8 mouse cellular contexts compared by ENCODE assay signal in genomic region chr7:45277136-45277760, GRCm38 (mm10). TPM values are rescaled to one million over a fixed set of nuclear protein-coding genes. Genes with fewer than 3 reads are reported as not detected.
DNase-seq lines count a peak whose midpoint lies in the region; ATAC-seq and TF ChIP-seq lines count a peak whose summit lies in the region.

TSS of gene Slc6a21 (plus strand) at chr7:45277513.

- ATAC-seq in embryonic facial prominence, embryonic 14.5 days (ENCODE audit: low read depth): 0 out of 2 replicates have a peak, but pooled peaks have one; percentile 22
- no peak for ATAC-seq in kidney, embryonic 14.5 days (ENCODE audit: low FRiP score, low TSS enrichment)
- ATAC-seq in liver, embryonic 11.5 days (replicated peaks; ENCODE audit: low FRiP score): 0 out of 2 replicates have a peak, but pooled peaks have one; percentile 18

- no peak for TF ChIP-seq POLR2A in myocyte (IDR thresholded peaks at IDR 0.05; ENCODE audit: insufficient read length, low read depth)

- DNase-seq in A20 (ENCODE audit: low read depth, low spot score): peak; percentile 81
- peak; percentile 81 for DNase-seq in adrenal gland, postnatal 25 days
- no peak for DNase-seq in embryonic facial prominence, embryonic 14.5 days (ENCODE audit: low spot score)
- no peak for DNase-seq in heart, embryonic 10.5 days (ENCODE audit: low spot score)
- peak; percentile 74 for DNase-seq in liver, embryonic 11.5 days (ENCODE audit: low spot score)
- DNase-seq in splenic B cell, adult 2 months (ENCODE audit: low read depth, low spot score): peak; percentile 87

- no peak within 1 kb of the TSS for H3ac ChIP-seq in myocyte (ENCODE audit: control insufficient read depth, insufficient read length)

- H3K36me3 ChIP-seq in embryonic facial prominence, embryonic 14.5 days (ENCODE audit: control insufficient read depth, insufficient read depth, low read length): no peaks in the 10 kb centered on the region
- H3K36me3 ChIP-seq in heart, embryonic 10.5 days: no peaks in the 10 kb centered on the region
- H3K36me3 ChIP-seq in kidney, embryonic 14.5 days (ENCODE audit: control insufficient read depth, insufficient read depth, low read length): no peaks in the 10 kb centered on the region
- H3K36me3 ChIP-seq in liver, embryonic 11.5 days (ENCODE audit: control insufficient read depth, insufficient read depth, low read length): no peaks in the 10 kb centered on the region
- H3K36me3 ChIP-seq in myocyte (ENCODE audit: control insufficient read depth, insufficient read depth): no peaks in the 10 kb centered on the region
- no peaks in the 10 kb centered on the region for H3K36me3 ChIP-seq in splenic B cell, adult 2 months (ENCODE audit: control insufficient read depth, insufficient read depth, low read length, poor library complexity, severe bottlenecking)

- H3K4me1 ChIP-seq in embryonic facial prominence, embryonic 14.5 days (ENCODE audit: control insufficient read depth, insufficient read depth, low read length): no peaks in the 10 kb centered on the region
- H3K4me1 ChIP-seq in heart, embryonic 10.5 days: peaks cover 12% of the 10 kb centered on the region
- 0 out of 2 replicates have a peak, but pooled peaks cover 3% of the 10 kb centered on the region for H3K4me1 ChIP-seq in kidney, embryonic 14.5 days (ENCODE audit: control insufficient read depth, insufficient read depth, low read length)
- H3K4me1 ChIP-seq in liver, embryonic 11.5 days (replicated peaks; ENCODE audit: control insufficient read depth, insufficient read depth, low read length): no peaks in the 10 kb centered on the region

- no peak within 1 kb of the TSS for H3K27ac ChIP-seq in embryonic facial prominence, embryonic 14.5 days (replicated peaks; ENCODE audit: low read depth, low read length)
- peak within 1 kb of the TSS; percentile 74 for H3K27ac ChIP-seq in heart, embryonic 10.5 days
- no peak within 1 kb of the TSS for H3K27ac ChIP-seq in kidney, embryonic 14.5 days (ENCODE audit: low read depth, low read length)
- no peak within 1 kb of the TSS for H3K27ac ChIP-seq in liver, embryonic 11.5 days (ENCODE audit: low read depth, low read length)

- no peaks in the 10 kb centered on the region for H3K79me2 ChIP-seq in myocyte (ENCODE audit: control insufficient read depth, insufficient read depth)

- WGBS in embryonic facial prominence, embryonic 14.5 days: 7% methylated on average over 43 of the region's 44 CpGs
- WGBS in heart, embryonic 10.5 days: 5% methylated on average over 44 of the region's 44 CpGs
- whole genome bisulfite sequencing in kidney, embryonic 14.5 days: 6% methylated on average over 44 of the region's 44 CpGs
- WGBS in liver, embryonic 11.5 days: 7% methylated on average over 44 of the region's 44 CpGs

- H3K9ac ChIP-seq in embryonic facial prominence, embryonic 14.5 days (ENCODE audit: low read depth, low read length): peak within 1 kb of the TSS; percentile 49
- peak within 1 kb of the TSS; percentile 50; the same call in 1 of the 2 replicates for H3K9ac ChIP-seq in kidney, embryonic 14.5 days (ENCODE audit: low read depth, low read length)
- H3K9ac ChIP-seq in liver, embryonic 11.5 days (ENCODE audit: low read depth, low read length): 0 out of 2 replicates have a peak within 1 kb of the TSS, but pooled peaks have one; percentile 34

- H3K27me3 ChIP-seq in embryonic facial prominence, embryonic 14.5 days (replicated peaks; ENCODE audit: control insufficient read depth, insufficient read depth, low read length): peaks cover 6% of the 10 kb centered on the region
- peaks cover 41% of the 10 kb centered on the region for H3K27me3 ChIP-seq in heart, embryonic 10.5 days (ENCODE audit: insufficient read depth, poor library complexity, severe bottlenecking)
- H3K27me3 ChIP-seq in kidney, embryonic 14.5 days (ENCODE audit: control insufficient read depth, insufficient read depth, low read length): no peaks in the 10 kb centered on the region
- 0 out of 2 replicates have a peak, but pooled peaks cover 3% of the 10 kb centered on the region for H3K27me3 ChIP-seq in liver, embryonic 11.5 days (replicated peaks; ENCODE audit: control insufficient read depth, insufficient read depth, low read length)
- H3K27me3 ChIP-seq in myocyte (ENCODE audit: control insufficient read depth, insufficient read depth, insufficient read length): peaks cover 70% of the 10 kb centered on the region
- no peaks in the 10 kb centered on the region for H3K27me3 ChIP-seq in splenic B cell, adult 2 months (ENCODE audit: control insufficient read depth, insufficient read depth, low read length, poor library complexity, severe bottlenecking)

- peak within 1 kb of the TSS; percentile 37 for H3K4me3 ChIP-seq in embryonic facial prominence, embryonic 14.5 days (ENCODE audit: low read depth, low read length)
- peak within 1 kb of the TSS; percentile 62 for H3K4me3 ChIP-seq in heart, embryonic 10.5 days
- peak within 1 kb of the TSS; percentile 42 for H3K4me3 ChIP-seq in kidney, embryonic 14.5 days (ENCODE audit: low read length)
- H3K4me3 ChIP-seq in liver, embryonic 11.5 days (ENCODE audit: low read depth, low read length): peak within 1 kb of the TSS; percentile 50
- H3K4me3 ChIP-seq in myocyte: no peak within 1 kb of the TSS

- H3K9me3 ChIP-seq in embryonic facial prominence, embryonic 14.5 days (ENCODE audit: control insufficient read depth, low read length): no peaks in the 10 kb centered on the region
- H3K9me3 ChIP-seq in heart, embryonic 10.5 days: no peaks in the 10 kb centered on the region
- no peaks in the 10 kb centered on the region for H3K9me3 ChIP-seq in kidney, embryonic 14.5 days (ENCODE audit: control insufficient read depth, low read length)
- no peaks in the 10 kb centered on the region for H3K9me3 ChIP-seq in liver, embryonic 11.5 days (ENCODE audit: control insufficient read depth, low read length)

- H3K4me2 ChIP-seq in embryonic facial prominence, embryonic 14.5 days (ENCODE audit: low read depth, low read length): peak within 1 kb of the TSS; percentile 63
- H3K4me2 ChIP-seq in kidney, embryonic 14.5 days (replicated peaks; ENCODE audit: low read depth, low read length): peak within 1 kb of the TSS; percentile 67
- peak within 1 kb of the TSS; percentile 82 for H3K4me2 ChIP-seq in liver, embryonic 11.5 days
- peak within 1 kb of the TSS; percentile 64 for H3K4me2 ChIP-seq in myocyte (ENCODE audit: low read depth)

TF ChIP-seq in myocyte, 11 proteins besides CTCF, POLR2A, EP300 and RAD21:
- no peak for TF ChIP-seq USF1 (IDR thresholded peaks at IDR 0.05; ENCODE audit: low read depth)
- TF ChIP-seq MYOD1 (IDR thresholded peaks at IDR 0.05; ENCODE audit: control insufficient read depth in 1 of 3, insufficient read length in 2 of 3, low read depth in 2 of 3): peak in 1 of 3 experiments; percentile 19
TF ChIP-seq in myocyte: peak in this region for 1.

RNA-seq across cellular contexts. Expression of gene Slc6a21, which starts in this region (rescaled TPM):
- not detected in 2 replicates for total RNA-seq in adrenal gland, postnatal 25 days (2021)
- polyA plus RNA-seq in embryonic facial prominence, embryonic 14.5 days (2014; fragmentation: Nextera tagmentation; extraction: Ambion mirVana): not detected in 2 replicates
- not detected in 2 replicates for polyA plus RNA-seq in heart, embryonic 10.5 days (2016; fragmentation: Nextera tagmentation; extraction: Ambion mirVana)
- not detected in 2 replicates for polyA plus RNA-seq in kidney, embryonic 14.5 days (2014; fragmentation: Nextera tagmentation; extraction: Ambion mirVana)
- polyA plus RNA-seq in liver, embryonic 11.5 days (2014; fragmentation: Nextera tagmentation; extraction: Ambion mirVana): not detected in 2 replicates
- polyA plus RNA-seq in myocyte (2012; fragmentation: generic; extraction: Trizol): not detected

Comparison
In these comparisons a context has a peak if more than half of its experiments do, and no peak if none do; other contexts are left out.
1. Peak in DNase-seq in adrenal gland, postnatal 25 days; RNA of the gene not detected or under 1 TPM.
2. Peak in ATAC-seq, H3K4me3 ChIP-seq, H3K9ac ChIP-seq and H3K4me2 ChIP-seq in embryonic facial prominence, embryonic 14.5 days; RNA of the gene not detected or under 1 TPM.
3. Peak in DNase-seq, ATAC-seq, H3K4me3 ChIP-seq, H3K9ac ChIP-seq and H3K4me2 ChIP-seq in liver, embryonic 11.5 days; RNA of the gene not detected or under 1 TPM.
4. DNase-seq: peak in A20 (single experiment) and splenic B cell, adult 2 months (single experiment); none in embryonic facial prominence, embryonic 14.5 days (single experiment) and heart, embryonic 10.5 days (single experiment).
5. Peak in every context shown above with its lines, with median percentiles within 50 percentile points of each other: H3K4me2 ChIP-seq and H3K9ac ChIP-seq.